Mouse (Mus musculus): ENCODE data around the gene Lce3c. TPM values are rescaled to one million over a fixed set of nuclear protein-coding genes. Genes with fewer than 3 reads are reported as not detected.

Lce3c gene
- not detected in 2 replicates for polyA plus RNA-seq (2014; fragmentation: Nextera tagmentation; extraction: Ambion mirVana)

DNA sequence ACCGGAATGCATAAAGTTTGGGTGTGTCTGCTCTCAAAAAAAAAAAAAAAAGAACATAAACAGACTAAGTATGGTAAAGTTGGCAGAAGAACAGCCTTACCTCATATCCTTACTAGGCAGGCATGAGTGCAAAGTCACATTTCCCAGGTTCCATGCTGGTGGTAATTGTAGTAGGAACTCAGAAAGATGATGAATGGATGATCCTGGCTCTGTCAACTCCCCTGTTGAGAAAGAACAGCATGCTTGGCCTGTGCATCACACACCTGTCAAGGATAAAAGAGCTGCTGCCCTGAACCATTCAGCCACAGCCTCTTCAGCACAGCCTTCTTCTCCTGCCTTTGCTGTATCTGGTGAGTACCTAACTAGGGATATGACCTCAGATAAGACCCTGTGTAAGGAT, at the start of gene Lce3c:
Gene Lce3c, plus strand, starts transcription at position 301 of the 400 bp plus-strand sequence.
- ATAC-seq (ENCODE audit: insufficient number of reproducible peaks, insufficient read depth, low FRiP score, low read depth) = no peak
- Histone ChIP-seq H3K27me3 (ENCODE audit: control insufficient read depth, insufficient read depth, low read length) (no peaks in the 10 kb centered on the region), H3K9ac (ENCODE audit: low read length) (no peak within 1 kb of the TSS), H3K36me3 (ENCODE audit: control insufficient read depth, insufficient read depth, low read length) (no peaks in the 10 kb centered on the region), H3K4me1 (ENCODE audit: control insufficient read depth in 2 of 2, insufficient read depth in 2 of 2, low read length in 2 of 2) (no peaks in the 10 kb centered on the region), H3K4me2 (ENCODE audit: low read length) (no peak within 1 kb of the TSS), H3K9me3 (ENCODE audit: control insufficient read depth, low read length) (no peaks in the 10 kb centered on the region), H3K27ac (replicated peaks in 1 of 2; ENCODE audit: control insufficient read depth in 1 of 2, insufficient read depth in 1 of 2, low read depth in 2 of 2, low read length in 2 of 2) (no peak within 1 kb of the TSS), H3K4me3 (ENCODE audit: control insufficient read depth in 1 of 2, insufficient read depth in 1 of 2, low read depth in 1 of 2, low read length in 2 of 2) (no peak within 1 kb of the TSS)
- WGBS = 77% methylated on average over 1 of the region's 1 CpGs

DNA sequence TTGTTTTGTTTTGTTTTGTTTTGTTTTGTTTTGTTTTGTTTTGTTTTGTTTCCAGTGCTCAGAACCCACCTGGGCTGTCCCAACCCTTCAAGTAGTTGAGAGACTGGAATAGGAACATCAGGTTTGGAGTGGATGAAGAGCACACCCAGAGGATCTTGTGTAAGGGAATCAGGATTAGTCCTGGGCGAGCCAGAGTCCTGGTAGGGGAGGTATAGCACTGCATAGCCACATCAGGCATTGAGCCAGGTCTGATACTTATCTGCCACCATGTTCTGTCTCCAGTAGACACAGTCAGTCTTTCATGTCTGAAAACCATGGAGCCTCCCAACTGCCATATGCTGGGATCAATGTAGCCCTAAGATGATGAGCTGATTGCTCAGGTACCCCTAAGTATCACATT, 49.8 kb upstream of the Lce3c start:
- H3K27ac ChIP-seq (replicated peaks in 1 of 2; ENCODE audit: control insufficient read depth in 1 of 2, insufficient read depth in 1 of 2, low read depth in 2 of 2, low read length in 2 of 2) = no peak overlapping the region
- H3K27me3 ChIP-seq (ENCODE audit: control insufficient read depth, insufficient read depth, low read length) = no peaks in the 10 kb centered on the region
- no peaks in the 10 kb centered on the region for H3K36me3 ChIP-seq (ENCODE audit: control insufficient read depth, insufficient read depth, low read length)
- WGBS = 39% methylated on average over 1 of the region's 1 CpGs
- no peak overlapping the region for H3K9ac ChIP-seq (ENCODE audit: low read length)
- no peak overlapping the region for H3K4me3 ChIP-seq (ENCODE audit: control insufficient read depth in 1 of 2, insufficient read depth in 1 of 2, low read depth in 1 of 2, low read length in 2 of 2)
- ATAC-seq (ENCODE audit: insufficient number of reproducible peaks, insufficient read depth, low FRiP score, low read depth) = no peak
- H3K4me2 ChIP-seq (ENCODE audit: low read length) = no peak overlapping the region
- no peaks in the 10 kb centered on the region for H3K4me1 ChIP-seq (ENCODE audit: control insufficient read depth in 2 of 2, insufficient read depth in 2 of 2, low read length in 2 of 2)
- no peaks in the 10 kb centered on the region for H3K9me3 ChIP-seq (ENCODE audit: control insufficient read depth, low read length)

DNA sequence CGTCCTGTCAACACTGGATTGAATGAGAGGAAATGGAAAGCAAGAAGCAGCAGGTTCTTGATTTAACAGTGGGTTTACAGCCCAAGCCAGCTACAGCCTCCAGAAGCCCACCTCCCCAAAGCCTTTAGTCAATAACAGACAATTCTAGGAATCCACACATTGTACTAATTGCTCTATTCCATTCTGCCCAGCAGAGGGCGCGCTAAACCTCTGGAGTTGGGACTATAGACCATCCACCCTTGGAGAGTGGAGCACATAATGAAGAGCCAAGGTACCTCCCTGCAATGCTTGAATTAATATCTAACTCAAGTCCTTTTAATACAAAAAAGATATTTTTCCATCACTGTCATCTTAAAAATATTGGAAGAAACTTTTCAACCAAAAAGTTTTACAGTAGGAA, 41.3 kb upstream of the Lce3c start:
- 22% methylated on average over 3 of the region's 3 CpGs for WGBS
- ATAC-seq (ENCODE audit: insufficient number of reproducible peaks, insufficient read depth, low FRiP score, low read depth) = no peak
- Histone ChIP-seq H3K4me3 (ENCODE audit: control insufficient read depth in 1 of 2, insufficient read depth in 1 of 2, low read depth in 1 of 2, low read length in 2 of 2) (no peak overlapping the region), H3K9ac (ENCODE audit: low read length) (no peak overlapping the region), H3K4me1 (ENCODE audit: control insufficient read depth in 2 of 2, insufficient read depth in 2 of 2, low read length in 2 of 2) (no peaks in the 10 kb centered on the region), H3K36me3 (ENCODE audit: control insufficient read depth, insufficient read depth, low read length) (no peaks in the 10 kb centered on the region), H3K9me3 (ENCODE audit: control insufficient read depth, low read length) (no peaks in the 10 kb centered on the region), H3K27ac (replicated peaks in 1 of 2; ENCODE audit: control insufficient read depth in 1 of 2, insufficient read depth in 1 of 2, low read depth in 2 of 2, low read length in 2 of 2) (no peak overlapping the region), H3K4me2 (ENCODE audit: low read length) (no peak overlapping the region), H3K27me3 (ENCODE audit: control insufficient read depth, insufficient read depth, low read length) (no peaks in the 10 kb centered on the region)

DNA sequence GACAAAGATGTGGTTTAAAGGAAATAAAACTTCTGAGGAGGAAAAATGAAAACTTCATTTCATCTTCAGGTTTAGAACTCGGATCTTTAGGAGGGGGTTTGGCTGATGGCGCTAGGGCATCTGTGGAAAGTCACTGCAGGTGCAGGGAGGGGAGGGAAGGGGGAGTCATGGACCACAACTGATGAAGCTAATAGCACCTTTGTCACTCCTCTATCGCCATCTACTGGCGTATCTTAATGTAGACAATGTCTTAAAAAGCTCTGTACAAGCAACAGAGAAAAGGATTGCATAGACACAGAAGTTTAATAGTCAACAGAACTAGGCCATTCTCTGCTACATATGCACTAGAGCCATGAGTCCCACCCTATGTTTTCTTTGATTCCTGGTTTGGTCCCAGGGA, 40.6 kb upstream of the Lce3c start:
- Histone ChIP-seq H3K4me2 (ENCODE audit: low read length) (no peak overlapping the region), H3K4me3 (ENCODE audit: control insufficient read depth in 1 of 2, insufficient read depth in 1 of 2, low read depth in 1 of 2, low read length in 2 of 2) (no peak overlapping the region), H3K4me1 (ENCODE audit: control insufficient read depth in 2 of 2, insufficient read depth in 2 of 2, low read length in 2 of 2) (no peaks in the 10 kb centered on the region), H3K9me3 (ENCODE audit: control insufficient read depth, low read length) (no peaks in the 10 kb centered on the region), H3K36me3 (ENCODE audit: control insufficient read depth, insufficient read depth, low read length) (no peaks in the 10 kb centered on the region), H3K27me3 (ENCODE audit: control insufficient read depth, insufficient read depth, low read length) (no peaks in the 10 kb centered on the region), H3K9ac (ENCODE audit: low read length) (no peak overlapping the region), H3K27ac (replicated peaks in 1 of 2; ENCODE audit: control insufficient read depth in 1 of 2, insufficient read depth in 1 of 2, low read depth in 2 of 2, low read length in 2 of 2) (no peak overlapping the region)
- WGBS = 21% methylated on average over 4 of the region's 4 CpGs
- ATAC-seq (ENCODE audit: insufficient number of reproducible peaks, insufficient read depth, low FRiP score, low read depth) = no peak

DNA sequence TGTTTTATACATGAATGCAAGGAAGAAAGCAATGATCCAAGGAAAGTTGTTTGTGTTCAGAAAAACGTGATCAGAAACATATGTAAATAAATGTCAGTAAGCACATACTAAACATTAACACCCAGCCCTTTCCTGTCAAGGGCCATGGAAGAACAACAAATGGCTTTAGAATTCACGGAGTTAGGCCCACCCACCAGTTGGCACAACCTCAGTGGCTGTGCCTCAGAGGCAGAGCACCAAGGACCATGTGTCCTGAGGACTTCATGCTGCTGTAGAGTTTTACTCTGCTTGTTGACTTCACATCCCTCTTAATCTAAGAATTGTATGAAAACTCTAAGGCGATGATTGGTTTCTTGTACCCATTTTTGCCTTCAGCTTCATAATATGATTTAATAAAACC, 39.1 kb upstream of the Lce3c start:
- no peaks in the 10 kb centered on the region for H3K4me1 ChIP-seq (ENCODE audit: control insufficient read depth in 2 of 2, insufficient read depth in 2 of 2, low read length in 2 of 2)
- WGBS = 39% methylated on average over 3 of the region's 3 CpGs
- no peak overlapping the region for H3K27ac ChIP-seq (replicated peaks in 1 of 2; ENCODE audit: control insufficient read depth in 1 of 2, insufficient read depth in 1 of 2, low read depth in 2 of 2, low read length in 2 of 2)
- no peak for ATAC-seq (ENCODE audit: insufficient number of reproducible peaks, insufficient read depth, low FRiP score, low read depth)
- H3K4me2 ChIP-seq (ENCODE audit: low read length) = no peak overlapping the region
- no peaks in the 10 kb centered on the region for H3K9me3 ChIP-seq (ENCODE audit: control insufficient read depth, low read length)
- no peak overlapping the region for H3K9ac ChIP-seq (ENCODE audit: low read length)
- no peaks in the 10 kb centered on the region for H3K27me3 ChIP-seq (ENCODE audit: control insufficient read depth, insufficient read depth, low read length)
- H3K36me3 ChIP-seq (ENCODE audit: control insufficient read depth, insufficient read depth, low read length) = no peaks in the 10 kb centered on the region
- no peak overlapping the region for H3K4me3 ChIP-seq (ENCODE audit: control insufficient read depth in 1 of 2, insufficient read depth in 1 of 2, low read depth in 1 of 2, low read length in 2 of 2)

DNA sequence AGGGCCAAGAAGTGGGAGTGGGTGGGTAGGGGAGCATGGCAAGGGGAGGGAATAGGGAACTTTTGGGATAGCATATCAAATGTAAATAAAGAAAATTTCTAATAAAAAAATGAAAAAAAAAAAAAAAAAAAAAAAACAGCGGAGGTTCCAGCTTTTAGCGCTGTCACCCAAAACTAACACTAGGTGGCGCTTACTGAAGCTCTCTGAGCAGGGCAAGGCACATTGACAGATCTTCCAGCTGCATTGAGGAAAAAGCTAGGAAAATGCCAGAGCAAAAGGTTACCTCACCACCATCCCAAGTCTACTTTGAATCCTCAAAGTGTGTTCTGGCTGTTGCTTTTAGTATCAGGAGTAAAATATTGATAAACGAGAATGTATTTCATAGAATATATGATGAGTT, 36.7 kb upstream of the Lce3c start:
- no peak for ATAC-seq (ENCODE audit: insufficient number of reproducible peaks, insufficient read depth, low FRiP score, low read depth)
- no peaks in the 10 kb centered on the region for H3K36me3 ChIP-seq (ENCODE audit: control insufficient read depth, insufficient read depth, low read length)
- H3K27me3 ChIP-seq (ENCODE audit: control insufficient read depth, insufficient read depth, low read length) = no peaks in the 10 kb centered on the region
- H3K4me3 ChIP-seq (ENCODE audit: control insufficient read depth in 1 of 2, insufficient read depth in 1 of 2, low read depth in 1 of 2, low read length in 2 of 2) = no peak overlapping the region
- WGBS = 24% methylated on average over 4 of the region's 4 CpGs
- H3K4me1 ChIP-seq (ENCODE audit: control insufficient read depth in 2 of 2, insufficient read depth in 2 of 2, low read length in 2 of 2) = no peaks in the 10 kb centered on the region
- no peak overlapping the region for H3K4me2 ChIP-seq (ENCODE audit: low read length)
- no peak overlapping the region for H3K27ac ChIP-seq (replicated peaks in 1 of 2; ENCODE audit: control insufficient read depth in 1 of 2, insufficient read depth in 1 of 2, low read depth in 2 of 2, low read length in 2 of 2)
- no peak overlapping the region for H3K9ac ChIP-seq (ENCODE audit: low read length)
- H3K9me3 ChIP-seq (ENCODE audit: control insufficient read depth, low read length) = no peaks in the 10 kb centered on the region

DNA sequence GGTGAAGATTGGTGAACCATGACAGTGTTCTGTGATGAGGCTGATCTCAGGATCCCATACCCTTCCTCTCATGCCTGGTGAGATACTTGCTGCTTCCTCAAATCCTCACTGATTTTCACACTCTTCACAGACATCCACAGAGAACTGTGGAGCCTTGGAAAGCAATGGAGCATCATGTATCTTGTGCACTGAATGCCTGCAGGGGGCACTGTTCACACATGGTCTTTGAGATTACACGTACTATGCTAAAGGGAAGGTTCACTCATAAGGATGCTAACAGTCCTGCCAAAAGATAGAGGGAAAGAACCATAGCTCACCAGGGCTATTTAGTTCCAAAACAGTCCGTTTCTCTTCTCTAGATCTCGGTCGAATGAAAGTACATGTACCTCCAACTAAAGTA, 23.9 kb upstream of the Lce3c start:
- Histone ChIP-seq H3K4me2 (ENCODE audit: low read length) (no peak overlapping the region), H3K27me3 (ENCODE audit: control insufficient read depth, insufficient read depth, low read length) (no peaks in the 10 kb centered on the region), H3K4me1 (ENCODE audit: control insufficient read depth in 2 of 2, insufficient read depth in 2 of 2, low read length in 2 of 2) (no peaks in the 10 kb centered on the region), H3K9me3 (ENCODE audit: control insufficient read depth, low read length) (no peaks in the 10 kb centered on the region), H3K36me3 (ENCODE audit: control insufficient read depth, insufficient read depth, low read length) (no peaks in the 10 kb centered on the region), H3K27ac (replicated peaks in 1 of 2; ENCODE audit: control insufficient read depth in 1 of 2, insufficient read depth in 1 of 2, low read depth in 2 of 2, low read length in 2 of 2) (no peak overlapping the region), H3K4me3 (ENCODE audit: control insufficient read depth in 1 of 2, insufficient read depth in 1 of 2, low read depth in 1 of 2, low read length in 2 of 2) (no peak overlapping the region), H3K9ac (ENCODE audit: low read length) (no peak overlapping the region)
- 49% methylated on average over 4 of the region's 4 CpGs for WGBS
- ATAC-seq (ENCODE audit: insufficient number of reproducible peaks, insufficient read depth, low FRiP score, low read depth) = no peak

DNA sequence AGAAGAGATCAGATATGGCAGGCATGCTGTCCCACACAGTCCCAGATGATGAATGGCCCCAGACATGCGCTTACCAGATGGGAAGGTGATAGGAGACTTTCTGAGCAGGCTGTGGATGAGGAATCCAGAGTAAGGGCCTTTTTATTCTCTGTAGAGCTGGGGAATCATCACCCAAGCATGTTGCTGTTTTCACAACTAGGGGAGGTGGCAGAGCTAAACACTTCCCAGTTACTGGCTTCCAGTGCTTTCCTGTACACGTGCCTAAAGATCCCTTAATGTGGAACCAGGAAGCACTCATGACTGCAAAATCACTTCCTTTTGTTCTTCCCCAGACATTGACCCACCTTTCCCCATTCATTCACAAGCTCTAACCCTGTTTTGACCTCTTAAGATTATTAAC, 18.2 kb upstream of the Lce3c start, which contains the start of gene Lce3a:
Gene Lce3a, minus strand, starts transcription at position 101 of the 400 bp plus-strand sequence.
- no peaks in the 10 kb centered on the region for H3K4me1 ChIP-seq (ENCODE audit: control insufficient read depth in 2 of 2, insufficient read depth in 2 of 2, low read length in 2 of 2)
- H3K36me3 ChIP-seq (ENCODE audit: control insufficient read depth, insufficient read depth, low read length) = no peaks in the 10 kb centered on the region
- H3K4me3 ChIP-seq (ENCODE audit: control insufficient read depth in 1 of 2, insufficient read depth in 1 of 2, low read depth in 1 of 2, low read length in 2 of 2) = no peak within 1 kb of the TSS
- H3K9ac ChIP-seq (ENCODE audit: low read length) = no peak within 1 kb of the TSS
- no peaks in the 10 kb centered on the region for H3K27me3 ChIP-seq (ENCODE audit: control insufficient read depth, insufficient read depth, low read length)
- ATAC-seq (ENCODE audit: insufficient number of reproducible peaks, insufficient read depth, low FRiP score, low read depth) = no peak
- H3K4me2 ChIP-seq (ENCODE audit: low read length) = no peak within 1 kb of the TSS
- H3K9me3 ChIP-seq (ENCODE audit: control insufficient read depth, low read length) = no peaks in the 10 kb centered on the region
- WGBS = 44% methylated on average over 2 of the region's 2 CpGs
- no peak within 1 kb of the TSS for H3K27ac ChIP-seq (replicated peaks in 1 of 2; ENCODE audit: control insufficient read depth in 1 of 2, insufficient read depth in 1 of 2, low read depth in 2 of 2, low read length in 2 of 2)

Data from heart, embryonic 14.5 days (tissue).